Mouse (Mus musculus): Measurements from ENCODE around the gene Slc25a19.

GRCm38 (mm10) chr11:115606733-115607132 lies 21.4 kb downstream of the Slc25a19 start:
- TF ChIP-seq GATA1 (IDR thresholded peaks at IDR 0.05; ENCODE audit: low read length), result no peak
- no peak for TF ChIP-seq TAL1 (IDR thresholded peaks at IDR 0.05; ENCODE audit: low read length)

All from erythroblast, embryonic 14.5 days (primary cell).